Mouse (Mus musculus) gonadal fat pad, adult 2 months (tissue): ENCODE results near the gene Filip1l. TPM values are rescaled to one million over a fixed set of nuclear protein-coding genes. Genes with fewer than 3 reads are reported as not detected.
"Not testable (repeated sequence)": the region's sequence is repeated elsewhere in the genome, so short reads cannot be mapped to it uniquely, and the experiment has no call there.

Source experiments
- DNase-seq: peaks from one replicate; pipeline ENCODE4 v3.0.0-alpha.2; 2012; ENCODE audit warnings: low read depth
- polyA plus RNA-seq: library from polyadenylated mRNA; depleted of rRNA; stranded (reverse); fragments of >200 nt; gene quantifications from 2 replicates; pipeline ENCODE4 v1.2.3, GENCODE M21; 2012

The Filip1l gene
- polyA plus RNA-seq, 1 experiment: 8.3 TPM

GRCm38 (mm10) chr16:57353166-57353721 lies 351 bp downstream of the Filip1l start:
- no peak for DNase-seq

- no peak for DNase-seq
These were observed 1.0 kb downstream of the Filip1l start for GRCm38 (mm10) chr16:57353932-57354331.

- no peak for DNase-seq
These were observed 3.6 kb downstream of the Filip1l start for GRCm38 (mm10) chr16:57356454-57356853.

- no peak for DNase-seq
These were observed 4.1 kb downstream of the Filip1l start for GRCm38 (mm10) chr16:57357011-57357410.

GRCm38 (mm10) chr16:57359251-57359650 lies 6.4 kb downstream of the Filip1l start:
- DNase-seq: no peak

GRCm38 (mm10) chr16:57360785-57361184 lies 7.9 kb downstream of the Filip1l start:
- no peak for DNase-seq

GRCm38 (mm10) chr16:57362679-57363401 lies 9.9 kb downstream of the Filip1l start:
- DNase-seq: no peak

- no peak for DNase-seq
These were observed 11.6 kb downstream of the Filip1l start for GRCm38 (mm10) chr16:57364498-57364897.

GRCm38 (mm10) chr16:57366141-57366540 lies 13.2 kb downstream of the Filip1l start:
- DNase-seq: peak; percentile 44

GRCm38 (mm10) chr16:57366941-57367694 lies 14.2 kb downstream of the Filip1l start:
- no peak for DNase-seq

GRCm38 (mm10) chr16:57369846-57370496 lies 17.1 kb downstream of the Filip1l start:
- no peak for DNase-seq

- no peak for DNase-seq
These were observed 19.3 kb downstream of the Filip1l start for GRCm38 (mm10) chr16:57372156-57372555.

GRCm38 (mm10) chr16:57375248-57375837 lies 22.4 kb downstream of the Filip1l start:
- DNase-seq: no peak

GRCm38 (mm10) chr16:57378631-57379330 lies 25.9 kb downstream of the Filip1l start:
- no peak for DNase-seq

GRCm38 (mm10) chr16:57383266-57383971 lies 30.5 kb downstream of the Filip1l start:
- no peak for DNase-seq

- DNase-seq: no peak
These were observed 31.4 kb downstream of the Filip1l start for GRCm38 (mm10) chr16:57384274-57384673.

- no peak for DNase-seq
These were observed 36.8 kb downstream of the Filip1l start for GRCm38 (mm10) chr16:57389566-57390251.

GRCm38 (mm10) chr16:57391171-57391570 lies 38.3 kb downstream of the Filip1l start:
- not testable (repeated sequence) for DNase-seq

- no peak for DNase-seq
These were observed 39.6 kb downstream of the Filip1l start for GRCm38 (mm10) chr16:57392461-57392860.

GRCm38 (mm10) chr16:57393161-57393560 lies 40.3 kb downstream of the Filip1l start:
- no peak for DNase-seq
